Mouse (Mus musculus) brain, embryonic 14.5 days (tissue): ENCODE measurements at regions not wholly inside any gene's neighbourhood (a gene's known extent, or its start where the extent isn't known, plus 50 kb on each side); places are given as distances from the start of the nearest gene placed in this dataset.

Source experiments
- CTCF ChIP-seq: fragments of 200-500 bp; IDR thresholded peaks from 2 replicates; pipeline ENCODE4 v1.5.1; 2012; ENCODE audit warnings: inconsistent platforms, mild to moderate bottlenecking, moderate library complexity, borderline replicate concordance; ENCODE audit not compliant: insufficient read depth, insufficient read length; ENCODE audit errors: extremely low read depth
- POLR2A ChIP-seq: fragments of 200-500 bp; IDR thresholded peaks from 2 replicates; pipeline ENCODE4 v1.6.1; 2012; ENCODE audit warnings: mild to moderate bottlenecking, inconsistent platforms, borderline replicate concordance; ENCODE audit not compliant: poor library complexity, insufficient read depth, insufficient read length, severe bottlenecking; ENCODE audit errors: extremely low read depth

- no peak for TF ChIP-seq POLR2A
- no peak for TF ChIP-seq CTCF
These were observed 188.2 kb downstream of the Ube2e3 start for GRCm38 (mm10) chr2:79056138-79056537.
